Mouse (Mus musculus): ENCODE measurements around the gene Adgrd1. TPM values are rescaled to one million over a fixed set of nuclear protein-coding genes. Genes with fewer than 3 reads are reported as not detected.

Adgrd1 gene
- polyA plus RNA-seq, 1 experiment: not detected

- no peaks in the 10 kb centered on the region for H3K4me1 ChIP-seq (ENCODE audit: control insufficient read depth, insufficient read depth, low read length)
- H3K9me3 ChIP-seq (replicated peaks; ENCODE audit: control insufficient read depth, insufficient read depth, low read length, poor library complexity, severe bottlenecking): no peaks in the 10 kb centered on the region
- H3K4me3 ChIP-seq (ENCODE audit: low read depth, low read length): no peak overlapping the region
- H3K27me3 ChIP-seq (ENCODE audit: control insufficient read depth, insufficient read depth, low read length, poor library complexity, severe bottlenecking): no peaks in the 10 kb centered on the region
- H3K9ac ChIP-seq (ENCODE audit: low read depth, poor library complexity, severe bottlenecking): no peak overlapping the region
- H3K36me3 ChIP-seq (ENCODE audit: control insufficient read depth, insufficient read depth, low read length, poor library complexity, severe bottlenecking): no peaks in the 10 kb centered on the region
- H3K27ac ChIP-seq (ENCODE audit: insufficient read depth, low read length): no peak overlapping the region
- no peak for TF ChIP-seq CTCF (IDR thresholded peaks at IDR 0.05; ENCODE audit: low read depth, low read length)
- TF ChIP-seq EP300 (IDR thresholded peaks at IDR 0.05; ENCODE audit: insufficient read depth, low read depth, low read length): no peak
- TF ChIP-seq POLR2A (IDR thresholded peaks at IDR 0.05; ENCODE audit: insufficient read depth, low read length): no peak
Measured at GRCm38 (mm10) chr5:129189071-129189470, 92.5 kb downstream of the Adgrd1 start.

- Histone ChIP-seq H3K9ac (ENCODE audit: low read depth, poor library complexity, severe bottlenecking) (no peak overlapping the region), H3K36me3 (ENCODE audit: control insufficient read depth, insufficient read depth, low read length, poor library complexity, severe bottlenecking) (no peaks in the 10 kb centered on the region), H3K27ac (ENCODE audit: insufficient read depth, low read length) (no peak overlapping the region), H3K4me1 (ENCODE audit: control insufficient read depth, insufficient read depth, low read length) (no peaks in the 10 kb centered on the region), H3K9me3 (replicated peaks; ENCODE audit: control insufficient read depth, insufficient read depth, low read length, poor library complexity, severe bottlenecking) (no peaks in the 10 kb centered on the region), H3K27me3 (ENCODE audit: control insufficient read depth, insufficient read depth, low read length, poor library complexity, severe bottlenecking) (no peaks in the 10 kb centered on the region), H3K4me3 (ENCODE audit: low read depth, low read length) (no peak overlapping the region)
- TF ChIP-seq POLR2A (IDR thresholded peaks at IDR 0.05; ENCODE audit: insufficient read depth, low read length): no peak
- no peak for TF ChIP-seq CTCF (IDR thresholded peaks at IDR 0.05; ENCODE audit: low read depth, low read length)
- TF ChIP-seq EP300 (IDR thresholded peaks at IDR 0.05; ENCODE audit: insufficient read depth, low read depth, low read length): no peak
Measured at GRCm38 (mm10) chr5:129190077-129190476, 93.5 kb downstream of the Adgrd1 start.

- TF ChIP-seq POLR2A (IDR thresholded peaks at IDR 0.05; ENCODE audit: insufficient read depth, low read length) (no peak), CTCF (IDR thresholded peaks at IDR 0.05; ENCODE audit: low read depth, low read length) (no peak), EP300 (IDR thresholded peaks at IDR 0.05; ENCODE audit: insufficient read depth, low read depth, low read length) (no peak)
- peaks cover 8% of the 10 kb centered on the region for H3K4me1 ChIP-seq (ENCODE audit: control insufficient read depth, insufficient read depth, low read length)
- no peaks in the 10 kb centered on the region for H3K27me3 ChIP-seq (ENCODE audit: control insufficient read depth, insufficient read depth, low read length, poor library complexity, severe bottlenecking)
- H3K4me3 ChIP-seq (ENCODE audit: low read depth, low read length): no peak overlapping the region
- no peaks in the 10 kb centered on the region for H3K9me3 ChIP-seq (replicated peaks; ENCODE audit: control insufficient read depth, insufficient read depth, low read length, poor library complexity, severe bottlenecking)
- H3K9ac ChIP-seq (ENCODE audit: low read depth, poor library complexity, severe bottlenecking): no peak overlapping the region
- no peaks in the 10 kb centered on the region for H3K36me3 ChIP-seq (ENCODE audit: control insufficient read depth, insufficient read depth, low read length, poor library complexity, severe bottlenecking)
- no peak overlapping the region for H3K27ac ChIP-seq (ENCODE audit: insufficient read depth, low read length)
Measured at GRCm38 (mm10) chr5:129196501-129196900, 100.0 kb downstream of the Adgrd1 start.

- TF ChIP-seq CTCF (IDR thresholded peaks at IDR 0.05; ENCODE audit: low read depth, low read length): no peak
- TF ChIP-seq POLR2A (IDR thresholded peaks at IDR 0.05; ENCODE audit: insufficient read depth, low read length): no peak
- TF ChIP-seq EP300 (IDR thresholded peaks at IDR 0.05; ENCODE audit: insufficient read depth, low read depth, low read length): no peak
- Histone ChIP-seq H3K9ac (ENCODE audit: low read depth, poor library complexity, severe bottlenecking) (no peak overlapping the region), H3K36me3 (ENCODE audit: control insufficient read depth, insufficient read depth, low read length, poor library complexity, severe bottlenecking) (no peaks in the 10 kb centered on the region), H3K27ac (ENCODE audit: insufficient read depth, low read length) (no peak overlapping the region; the same call in 1 of the 2 replicates), H3K4me3 (ENCODE audit: low read depth, low read length) (no peak overlapping the region), H3K4me1 (ENCODE audit: control insufficient read depth, insufficient read depth, low read length) (peaks cover 8% of the 10 kb centered on the region), H3K9me3 (replicated peaks; ENCODE audit: control insufficient read depth, insufficient read depth, low read length, poor library complexity, severe bottlenecking) (no peaks in the 10 kb centered on the region), H3K27me3 (ENCODE audit: control insufficient read depth, insufficient read depth, low read length, poor library complexity, severe bottlenecking) (no peaks in the 10 kb centered on the region)
Measured at GRCm38 (mm10) chr5:129196971-129197519, 100.5 kb downstream of the Adgrd1 start.

- no peak for TF ChIP-seq POLR2A (IDR thresholded peaks at IDR 0.05; ENCODE audit: insufficient read depth, low read length)
- no peak for TF ChIP-seq EP300 (IDR thresholded peaks at IDR 0.05; ENCODE audit: insufficient read depth, low read depth, low read length)
- TF ChIP-seq CTCF (IDR thresholded peaks at IDR 0.05; ENCODE audit: low read depth, low read length): no peak
- Histone ChIP-seq H3K27me3 (ENCODE audit: control insufficient read depth, insufficient read depth, low read length, poor library complexity, severe bottlenecking) (no peaks in the 10 kb centered on the region), H3K27ac (ENCODE audit: insufficient read depth, low read length) (no peak overlapping the region), H3K9me3 (replicated peaks; ENCODE audit: control insufficient read depth, insufficient read depth, low read length, poor library complexity, severe bottlenecking) (no peaks in the 10 kb centered on the region), H3K4me3 (ENCODE audit: low read depth, low read length) (no peak overlapping the region), H3K9ac (ENCODE audit: low read depth, poor library complexity, severe bottlenecking) (no peak overlapping the region), H3K36me3 (ENCODE audit: control insufficient read depth, insufficient read depth, low read length, poor library complexity, severe bottlenecking) (no peaks in the 10 kb centered on the region), H3K4me1 (ENCODE audit: control insufficient read depth, insufficient read depth, low read length) (peaks cover 8% of the 10 kb centered on the region)
Measured at GRCm38 (mm10) chr5:129200132-129200531, 103.6 kb downstream of the Adgrd1 start.

- H3K36me3 ChIP-seq (ENCODE audit: control insufficient read depth, insufficient read depth, low read length, poor library complexity, severe bottlenecking): no peaks in the 10 kb centered on the region
Measured at GRCm38 (mm10) chr5:129208279-129208678, 111.7 kb downstream of the Adgrd1 start.

More at GRCm38 (mm10) chr5:129208279-129208678, 111.7 kb downstream of the Adgrd1 start:
- H3K4me3 ChIP-seq (ENCODE audit: low read depth, low read length): no peak overlapping the region
- no peaks in the 10 kb centered on the region for H3K4me1 ChIP-seq (ENCODE audit: control insufficient read depth, insufficient read depth, low read length)
- H3K9ac ChIP-seq (ENCODE audit: low read depth, poor library complexity, severe bottlenecking): no peak overlapping the region
- H3K9me3 ChIP-seq (replicated peaks; ENCODE audit: control insufficient read depth, insufficient read depth, low read length, poor library complexity, severe bottlenecking): no peaks in the 10 kb centered on the region
- no peaks in the 10 kb centered on the region for H3K27me3 ChIP-seq (ENCODE audit: control insufficient read depth, insufficient read depth, low read length, poor library complexity, severe bottlenecking)
- TF ChIP-seq EP300 (IDR thresholded peaks at IDR 0.05; ENCODE audit: insufficient read depth, low read depth, low read length): no peak
- no peak for TF ChIP-seq CTCF (IDR thresholded peaks at IDR 0.05; ENCODE audit: low read depth, low read length)
- TF ChIP-seq POLR2A (IDR thresholded peaks at IDR 0.05; ENCODE audit: insufficient read depth, low read length): no peak
- no peak overlapping the region for H3K27ac ChIP-seq (ENCODE audit: insufficient read depth, low read length)

Data from ES-Bruce4 (cell line).